Mouse (Mus musculus): Measurements from ENCODE around the gene Lztfl1. TPM values are rescaled to one million over a fixed set of nuclear protein-coding genes. Genes with fewer than 3 reads are reported as not detected.

Gene Lztfl1
- polyA plus RNA-seq (2014; fragmentation: Nextera tagmentation; extraction: Ambion mirVana): 46.6 and 52.5 TPM in 2 replicates

DNA sequence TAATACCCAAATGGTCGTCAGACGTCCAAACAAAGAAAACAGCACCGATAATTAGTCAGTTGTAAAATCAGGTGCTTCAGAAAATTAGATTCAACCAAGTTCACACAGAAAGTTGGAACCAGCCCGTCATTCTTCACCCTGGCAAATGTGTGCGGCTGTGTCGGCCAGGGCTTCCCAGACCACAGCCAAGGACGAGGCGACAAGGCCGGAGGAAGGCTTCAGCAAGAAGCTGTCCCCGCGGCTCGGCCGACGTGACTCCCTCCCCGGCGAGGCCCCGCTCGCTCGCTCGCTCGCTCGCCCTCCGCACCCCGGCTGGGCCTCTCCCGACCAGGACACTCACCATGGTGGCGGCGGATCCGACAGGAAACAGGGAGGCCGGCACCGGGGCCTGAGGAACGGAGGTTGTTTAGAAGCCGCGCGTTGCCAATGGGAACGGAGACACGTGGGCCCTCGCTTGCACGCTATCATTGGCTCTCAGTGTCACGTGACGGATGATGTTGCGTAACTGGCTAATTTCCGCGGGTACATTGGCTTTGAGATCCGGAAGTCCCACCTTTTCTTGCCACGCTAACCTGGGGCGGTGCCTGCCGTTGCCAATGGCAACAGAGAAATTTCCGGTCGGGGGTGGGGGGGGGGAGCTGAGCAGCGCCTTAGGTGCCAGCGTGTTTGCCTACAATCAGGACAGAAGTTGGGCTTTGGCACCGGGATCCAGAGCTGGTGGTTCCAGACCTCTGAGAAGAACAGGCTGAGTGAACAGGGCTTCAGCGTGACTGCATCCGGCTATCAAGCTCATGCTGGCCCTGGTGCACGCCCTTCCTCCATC lies at the start of gene Lztfl1:
Gene Lztfl1 (minus strand): TSS at position 512 of the 823 bp plus-strand sequence.
- Histone ChIP-seq H3K4me2 (ENCODE audit: low read depth) (peak within 1 kb of the TSS; percentile 75), H3K4me3 (ENCODE audit: low read depth, low read length) (peak within 1 kb of the TSS; percentile 71), H3K36me3 (ENCODE audit: control insufficient read depth, insufficient read depth, low read length) (no peaks in the 10 kb centered on the region), H3K4me1 (ENCODE audit: control insufficient read depth, insufficient read depth, low read length) (no peaks in the 10 kb centered on the region), H3K27ac (ENCODE audit: low read depth, low read length) (no peak within 1 kb of the TSS), H3K27me3 (ENCODE audit: control insufficient read depth, insufficient read depth, low read length) (no peaks in the 10 kb centered on the region), H3K9me3 (ENCODE audit: control insufficient read depth, low read length) (no peaks in the 10 kb centered on the region), H3K9ac (ENCODE audit: low read length) (peak within 1 kb of the TSS; percentile 75)
- ATAC-seq (ENCODE audit: insufficient read depth, low FRiP score, low TSS enrichment) (peak; percentile 100), DNase-seq (ENCODE audit: low spot score) (peak; percentile 96)
- WGBS: under 1% methylated on average over 55 of the region's 55 CpGs

DNA sequence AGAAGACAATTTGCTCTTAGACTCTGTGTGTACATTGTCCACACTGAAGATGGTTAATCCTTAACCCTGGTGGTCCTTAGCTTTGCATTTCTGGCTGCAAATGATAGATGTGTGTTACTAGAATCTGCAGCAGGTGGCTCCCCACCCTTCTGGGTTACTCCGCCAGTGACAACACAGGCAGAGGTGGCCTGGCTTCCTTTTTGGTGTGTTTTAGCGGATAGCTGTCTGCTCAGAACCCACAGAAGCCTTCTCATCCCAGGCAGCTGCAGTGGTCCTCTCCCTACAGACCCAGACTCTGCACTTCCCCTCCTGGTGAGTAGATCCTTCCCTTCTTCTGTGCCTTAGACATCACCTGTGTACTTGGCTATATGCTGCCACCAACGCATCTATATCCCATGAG lies 49.5 kb upstream of the Lztfl1 start:
- Histone ChIP-seq H3K9me3 (ENCODE audit: control insufficient read depth, low read length) (no peaks in the 10 kb centered on the region), H3K4me1 (ENCODE audit: control insufficient read depth, insufficient read depth, low read length) (no peaks in the 10 kb centered on the region), H3K27ac (ENCODE audit: low read depth, low read length) (no peak overlapping the region), H3K4me3 (ENCODE audit: low read depth, low read length) (no peak overlapping the region), H3K4me2 (ENCODE audit: low read depth) (no peak overlapping the region), H3K9ac (ENCODE audit: low read length) (no peak overlapping the region), H3K27me3 (ENCODE audit: control insufficient read depth, insufficient read depth, low read length) (no peaks in the 10 kb centered on the region), H3K36me3 (ENCODE audit: control insufficient read depth, insufficient read depth, low read length) (no peaks in the 10 kb centered on the region)
- 81% methylated on average over 3 of the region's 3 CpGs for WGBS
- ATAC-seq (ENCODE audit: insufficient read depth, low FRiP score, low TSS enrichment): no peak
- DNase-seq (ENCODE audit: low spot score): no peak

DNA sequence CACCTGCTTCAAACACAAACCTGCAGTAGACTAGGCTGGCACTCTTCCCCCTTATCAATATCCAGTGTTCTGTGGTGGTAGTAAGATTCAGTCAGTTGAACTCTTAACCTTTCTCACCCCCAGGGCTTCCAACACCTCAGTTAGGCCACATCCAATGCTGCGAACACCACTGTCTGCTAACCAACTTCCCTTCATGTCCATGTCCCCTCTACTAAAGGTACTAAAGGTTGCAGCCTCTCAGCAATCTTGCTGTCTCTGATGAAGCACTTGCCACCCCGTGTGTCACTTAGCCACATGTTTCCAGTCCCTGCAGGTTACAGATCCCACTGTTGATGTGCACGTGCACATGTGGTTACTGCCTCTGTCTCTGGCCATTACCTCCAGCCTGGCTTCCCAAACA lies 46.3 kb upstream of the Lztfl1 start:
- 83% methylated on average over 3 of the region's 3 CpGs for WGBS
- H3K9me3 ChIP-seq (ENCODE audit: control insufficient read depth, low read length): no peaks in the 10 kb centered on the region

DNA sequence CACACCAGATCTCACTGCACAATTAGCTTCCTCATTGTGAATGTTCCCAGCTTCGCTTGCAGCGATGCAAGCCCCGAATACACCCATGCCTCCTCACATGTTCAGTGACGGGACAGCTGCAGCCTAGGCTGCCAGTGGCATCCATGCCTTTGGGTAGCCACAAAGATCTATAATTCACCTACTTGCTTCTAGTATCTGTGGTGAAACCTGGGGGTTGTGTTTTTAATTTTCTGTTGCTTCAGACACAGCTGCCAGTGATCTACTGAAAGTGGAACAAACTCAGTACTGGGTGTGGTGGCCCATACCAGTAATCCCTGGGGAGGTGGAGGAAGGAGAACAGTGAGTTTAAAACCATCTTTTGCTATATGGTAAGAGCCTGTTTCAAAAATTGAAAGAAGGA lies 45.4 kb upstream of the Lztfl1 start:
- no peak for DNase-seq (ENCODE audit: low spot score)
- H3K4me3 ChIP-seq (ENCODE audit: low read depth, low read length): no peak overlapping the region

More for the DNA sequence above, 46.3 kb upstream of the Lztfl1 start:
- no peak for DNase-seq (ENCODE audit: low spot score)
- H3K9ac ChIP-seq (ENCODE audit: low read length): no peak overlapping the region
- no peak overlapping the region for H3K4me2 ChIP-seq (ENCODE audit: low read depth)
- ATAC-seq (ENCODE audit: insufficient read depth, low FRiP score, low TSS enrichment): no peak
- H3K27me3 ChIP-seq (ENCODE audit: control insufficient read depth, insufficient read depth, low read length): no peaks in the 10 kb centered on the region
- no peak overlapping the region for H3K4me3 ChIP-seq (ENCODE audit: low read depth, low read length)
- no peak overlapping the region for H3K27ac ChIP-seq (ENCODE audit: low read depth, low read length)
- no peaks in the 10 kb centered on the region for H3K36me3 ChIP-seq (ENCODE audit: control insufficient read depth, insufficient read depth, low read length)
- no peaks in the 10 kb centered on the region for H3K4me1 ChIP-seq (ENCODE audit: control insufficient read depth, insufficient read depth, low read length)

DNA sequence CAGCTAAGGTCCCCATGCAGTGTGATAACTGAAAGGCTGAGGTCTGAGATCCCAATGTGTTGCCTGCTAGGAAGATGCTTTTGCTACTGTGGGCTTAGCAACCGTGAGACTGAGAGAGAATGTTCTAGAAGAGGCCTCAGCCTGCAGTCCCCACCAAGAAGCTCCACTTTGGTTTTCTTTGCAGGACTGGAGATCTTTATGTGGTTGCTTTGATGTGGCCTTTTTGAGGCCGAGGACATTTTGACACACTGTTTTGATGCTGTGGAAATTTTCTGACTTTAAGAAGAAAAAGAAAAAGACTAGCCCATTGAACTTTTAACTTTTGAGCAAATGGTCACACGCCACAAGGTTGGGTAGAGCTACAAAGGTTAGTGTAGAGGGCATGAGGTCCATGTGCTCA lies 43.3 kb upstream of the Lztfl1 start:
- H3K4me3 ChIP-seq (ENCODE audit: low read depth, low read length): no peak overlapping the region
- H3K4me2 ChIP-seq (ENCODE audit: low read depth): no peak overlapping the region
- no peaks in the 10 kb centered on the region for H3K36me3 ChIP-seq (ENCODE audit: control insufficient read depth, insufficient read depth, low read length)
- ATAC-seq (ENCODE audit: insufficient read depth, low FRiP score, low TSS enrichment) (no peak), DNase-seq (ENCODE audit: low spot score) (no peak)
- H3K9me3 ChIP-seq (ENCODE audit: control insufficient read depth, low read length): no peaks in the 10 kb centered on the region
- H3K27me3 ChIP-seq (ENCODE audit: control insufficient read depth, insufficient read depth, low read length): no peaks in the 10 kb centered on the region
- no peak overlapping the region for H3K27ac ChIP-seq (ENCODE audit: low read depth, low read length)
- H3K4me1 ChIP-seq (ENCODE audit: control insufficient read depth, insufficient read depth, low read length): no peaks in the 10 kb centered on the region
- H3K9ac ChIP-seq (ENCODE audit: low read length): no peak overlapping the region
- 87% methylated on average over 3 of the region's 3 CpGs for WGBS

More for the DNA sequence above, 45.4 kb upstream of the Lztfl1 start:
- H3K9me3 ChIP-seq (ENCODE audit: control insufficient read depth, low read length): no peaks in the 10 kb centered on the region
- no peak overlapping the region for H3K4me2 ChIP-seq (ENCODE audit: low read depth)
- ATAC-seq (ENCODE audit: insufficient read depth, low FRiP score, low TSS enrichment): no peak
- H3K4me1 ChIP-seq (ENCODE audit: control insufficient read depth, insufficient read depth, low read length): no peaks in the 10 kb centered on the region
- H3K9ac ChIP-seq (ENCODE audit: low read length): no peak overlapping the region
- H3K36me3 ChIP-seq (ENCODE audit: control insufficient read depth, insufficient read depth, low read length): no peaks in the 10 kb centered on the region
- H3K27me3 ChIP-seq (ENCODE audit: control insufficient read depth, insufficient read depth, low read length): no peaks in the 10 kb centered on the region
- no peak overlapping the region for H3K27ac ChIP-seq (ENCODE audit: low read depth, low read length)
- 95% methylated on average over 4 of the region's 4 CpGs for WGBS

DNA sequence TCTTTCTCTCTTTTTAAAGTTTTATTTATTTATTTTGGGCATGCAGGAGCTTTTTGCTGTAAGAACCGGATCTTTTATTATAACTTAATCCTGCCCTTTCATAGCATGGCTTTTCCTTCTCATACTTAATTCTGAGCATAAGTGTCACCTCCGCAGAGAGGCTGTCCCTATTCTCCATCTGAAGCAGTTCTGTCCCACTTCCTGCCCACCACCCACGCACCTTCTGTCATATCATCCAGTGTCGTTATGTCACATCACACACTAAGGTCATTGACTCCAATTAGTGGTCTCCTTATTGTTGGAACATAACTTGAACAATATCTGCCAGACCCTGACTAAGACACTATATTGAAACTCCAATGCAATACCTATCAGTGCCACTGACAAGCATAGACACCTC lies 41.1 kb upstream of the Lztfl1 start:
- WGBS: 84% methylated on average over 4 of the region's 4 CpGs
- H3K4me1 ChIP-seq (ENCODE audit: control insufficient read depth, insufficient read depth, low read length): no peaks in the 10 kb centered on the region
- H3K27me3 ChIP-seq (ENCODE audit: control insufficient read depth, insufficient read depth, low read length): no peaks in the 10 kb centered on the region
- no peak overlapping the region for H3K27ac ChIP-seq (ENCODE audit: low read depth, low read length)
- no peak overlapping the region for H3K4me2 ChIP-seq (ENCODE audit: low read depth)
- no peak overlapping the region for H3K9ac ChIP-seq (ENCODE audit: low read length)
- DNase-seq (ENCODE audit: low spot score): no peak
- H3K4me3 ChIP-seq (ENCODE audit: low read depth, low read length): no peak overlapping the region
- no peaks in the 10 kb centered on the region for H3K9me3 ChIP-seq (ENCODE audit: control insufficient read depth, low read length)
- no peak for ATAC-seq (ENCODE audit: insufficient read depth, low FRiP score, low TSS enrichment)
- no peaks in the 10 kb centered on the region for H3K36me3 ChIP-seq (ENCODE audit: control insufficient read depth, insufficient read depth, low read length)

DNA sequence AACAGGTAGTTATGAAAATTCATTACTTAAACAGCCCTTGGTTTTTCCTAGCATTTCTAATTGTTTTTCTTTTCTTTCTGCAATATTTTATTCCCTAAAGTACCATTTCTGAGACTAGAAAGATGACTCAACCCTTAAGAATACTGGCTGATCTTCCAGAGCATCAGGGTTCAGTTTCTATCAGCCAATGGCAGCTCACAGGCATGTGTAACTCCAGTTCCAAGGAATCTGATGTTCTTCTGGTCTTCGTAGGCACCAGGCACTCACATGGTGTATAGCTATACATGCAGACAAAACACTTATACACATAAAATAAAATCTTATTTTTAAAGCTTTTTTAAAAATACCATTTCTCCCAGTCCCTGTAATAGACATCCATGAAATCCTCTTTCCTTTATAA lies 40.7 kb upstream of the Lztfl1 start:
- no peak overlapping the region for H3K9ac ChIP-seq (ENCODE audit: low read length)
- H3K4me3 ChIP-seq (ENCODE audit: low read depth, low read length): no peak overlapping the region
- no peaks in the 10 kb centered on the region for H3K27me3 ChIP-seq (ENCODE audit: control insufficient read depth, insufficient read depth, low read length)
- H3K27ac ChIP-seq (ENCODE audit: low read depth, low read length): no peak overlapping the region
- no peaks in the 10 kb centered on the region for H3K9me3 ChIP-seq (ENCODE audit: control insufficient read depth, low read length)
- H3K36me3 ChIP-seq (ENCODE audit: control insufficient read depth, insufficient read depth, low read length): no peaks in the 10 kb centered on the region
- DNase-seq (ENCODE audit: low spot score): no peak
- 81% methylated on average over 1 of the region's 1 CpGs for WGBS
- ATAC-seq (ENCODE audit: insufficient read depth, low FRiP score, low TSS enrichment): no peak
- no peak overlapping the region for H3K4me2 ChIP-seq (ENCODE audit: low read depth)
- H3K4me1 ChIP-seq (ENCODE audit: control insufficient read depth, insufficient read depth, low read length): no peaks in the 10 kb centered on the region

DNA sequence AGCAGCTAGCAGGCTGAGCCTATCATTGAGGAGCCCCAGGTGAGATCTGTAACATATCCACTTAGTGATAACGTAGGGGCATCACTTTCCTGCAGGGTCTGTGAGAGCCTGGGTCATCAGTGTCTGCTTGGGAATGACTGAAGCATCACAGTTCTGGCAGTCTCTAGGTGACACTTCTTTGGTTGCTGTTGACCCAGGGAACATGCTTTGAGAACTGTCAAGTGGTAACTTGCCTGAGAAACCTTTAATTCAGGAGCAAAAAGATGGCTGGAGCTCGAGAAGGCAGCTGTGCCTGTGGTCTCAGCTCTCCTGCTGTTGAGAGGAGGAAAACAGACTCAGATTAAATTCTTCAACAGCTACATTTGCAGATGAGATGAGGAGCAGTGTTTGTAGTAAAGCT lies 39.8 kb upstream of the Lztfl1 start:
- Histone ChIP-seq H3K4me1 (ENCODE audit: control insufficient read depth, insufficient read depth, low read length) (no peaks in the 10 kb centered on the region), H3K9ac (ENCODE audit: low read length) (no peak overlapping the region), H3K27me3 (ENCODE audit: control insufficient read depth, insufficient read depth, low read length) (no peaks in the 10 kb centered on the region), H3K27ac (ENCODE audit: low read depth, low read length) (no peak overlapping the region), H3K9me3 (ENCODE audit: control insufficient read depth, low read length) (no peaks in the 10 kb centered on the region), H3K36me3 (ENCODE audit: control insufficient read depth, insufficient read depth, low read length) (no peaks in the 10 kb centered on the region), H3K4me2 (ENCODE audit: low read depth) (no peak overlapping the region), H3K4me3 (ENCODE audit: low read depth, low read length) (no peak overlapping the region)
- WGBS: 68% methylated on average over 2 of the region's 2 CpGs
- DNase-seq (ENCODE audit: low spot score) (no peak), ATAC-seq (ENCODE audit: insufficient read depth, low FRiP score, low TSS enrichment) (no peak)

DNA sequence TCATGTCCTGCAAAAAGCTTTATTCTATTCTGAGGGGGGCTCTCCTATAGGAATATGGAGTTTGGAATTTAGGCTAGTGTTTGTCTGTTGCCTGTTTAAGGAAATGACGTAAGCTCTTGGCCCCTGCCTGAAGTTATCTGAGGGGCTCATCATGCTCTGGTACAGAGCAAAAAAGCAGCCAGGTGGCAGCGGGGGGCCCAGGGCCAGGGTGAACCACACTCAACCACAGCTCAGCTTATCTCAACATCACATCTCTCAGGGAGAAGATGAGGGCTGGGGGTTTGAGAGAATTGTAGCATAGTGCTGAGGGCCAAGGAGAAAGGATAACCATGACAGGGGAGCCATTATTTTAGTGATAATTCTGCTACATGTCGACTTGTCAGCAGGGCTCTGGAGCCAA lies 39.3 kb upstream of the Lztfl1 start:
- no peaks in the 10 kb centered on the region for H3K27me3 ChIP-seq (ENCODE audit: control insufficient read depth, insufficient read depth, low read length)
- no peak overlapping the region for H3K27ac ChIP-seq (ENCODE audit: low read depth, low read length)
- WGBS: 87% methylated on average over 3 of the region's 3 CpGs
- H3K4me2 ChIP-seq (ENCODE audit: low read depth): no peak overlapping the region
- no peaks in the 10 kb centered on the region for H3K36me3 ChIP-seq (ENCODE audit: control insufficient read depth, insufficient read depth, low read length)
- no peaks in the 10 kb centered on the region for H3K4me1 ChIP-seq (ENCODE audit: control insufficient read depth, insufficient read depth, low read length)
- H3K4me3 ChIP-seq (ENCODE audit: low read depth, low read length): no peak overlapping the region
- no peak overlapping the region for H3K9ac ChIP-seq (ENCODE audit: low read length)
- no peaks in the 10 kb centered on the region for H3K9me3 ChIP-seq (ENCODE audit: control insufficient read depth, low read length)
- ATAC-seq (ENCODE audit: insufficient read depth, low FRiP score, low TSS enrichment): no peak
- DNase-seq (ENCODE audit: low spot score): no peak

Data from neural tube, embryonic 11.5 days (tissue).